Mouse (Mus musculus): ENCODE results near the gene Slc25a41.

- TF ChIP-seq POLR2A (IDR thresholded peaks at IDR 0.05; ENCODE audit: borderline replicate concordance, control insufficient read depth, low read depth, low read length) (no peak), CTCF (IDR thresholded peaks at IDR 0.05; ENCODE audit: control insufficient read depth, insufficient read depth, low read length) (no peak)
Observed at GRCm38 (mm10) chr17:56984886-56985285, 56.6 kb downstream of the Slc25a41 start.
